Mouse (Mus musculus): ENCODE data around the gene Slc44a4. TPM values are rescaled to one million over a fixed set of nuclear protein-coding genes. Genes with fewer than 3 reads are reported as not detected.
"Not testable (repeated sequence)": the region's sequence is repeated elsewhere in the genome, so short reads cannot be mapped to it uniquely, and the experiment has no call there.

Slc44a4 gene
- total RNA-seq, 2 experiments from 2014 or later, result not detected

GRCm38 (mm10) chr17:34898160-34898586 lies 16.1 kb upstream of the Slc44a4 start, which contains the start of the genes C2 and Ehmt2:
Gene C2, minus strand, starts transcription at chr17:34898265.
Gene Ehmt2, plus strand, starts transcription at chr17:34898469.
- peak; percentile 60 for ATAC-seq (replicated peaks; ENCODE audit: low FRiP score, poor library complexity, severe bottlenecking)

- no peak for ATAC-seq (replicated peaks; ENCODE audit: low FRiP score, poor library complexity, severe bottlenecking)
Measured at GRCm38 (mm10) chr17:34898706-34899052, 15.6 kb upstream of the Slc44a4 start.

- no peak for ATAC-seq (replicated peaks; ENCODE audit: low FRiP score, poor library complexity, severe bottlenecking)
Measured at GRCm38 (mm10) chr17:34899053-34899889, 15.0 kb upstream of the Slc44a4 start.

- no peak for ATAC-seq (replicated peaks; ENCODE audit: low FRiP score, poor library complexity, severe bottlenecking)
Measured at GRCm38 (mm10) chr17:34899890-34900243, 14.4 kb upstream of the Slc44a4 start.

- ATAC-seq (replicated peaks; ENCODE audit: low FRiP score, poor library complexity, severe bottlenecking), result not testable (repeated sequence)
Measured at GRCm38 (mm10) chr17:34900826-34901225, 13.4 kb upstream of the Slc44a4 start.

GRCm38 (mm10) chr17:34901948-34902347 lies 12.3 kb upstream of the Slc44a4 start:
- not testable (repeated sequence) for ATAC-seq (replicated peaks; ENCODE audit: low FRiP score, poor library complexity, severe bottlenecking)

- no peak for ATAC-seq (replicated peaks; ENCODE audit: low FRiP score, poor library complexity, severe bottlenecking)
Measured at GRCm38 (mm10) chr17:34902895-34903294, 11.4 kb upstream of the Slc44a4 start.

GRCm38 (mm10) chr17:34910982-34911381 lies 3.3 kb upstream of the Slc44a4 start:
- ATAC-seq (replicated peaks; ENCODE audit: low FRiP score, poor library complexity, severe bottlenecking), result no peak

GRCm38 (mm10) chr17:34911945-34912351 lies 2.3 kb upstream of the Slc44a4 start:
- ATAC-seq (replicated peaks; ENCODE audit: low FRiP score, poor library complexity, severe bottlenecking), result peak; percentile 83

GRCm38 (mm10) chr17:34915410-34915831 lies 1.2 kb downstream of the Slc44a4 start:
- ATAC-seq (replicated peaks; ENCODE audit: low FRiP score, poor library complexity, severe bottlenecking), result no peak

GRCm38 (mm10) chr17:34916316-34916715 lies 2.0 kb downstream of the Slc44a4 start:
- no peak for ATAC-seq (replicated peaks; ENCODE audit: low FRiP score, poor library complexity, severe bottlenecking)

- no peak for ATAC-seq (replicated peaks; ENCODE audit: low FRiP score, poor library complexity, severe bottlenecking)
Measured at GRCm38 (mm10) chr17:34917188-34917587, 2.9 kb downstream of the Slc44a4 start.

GRCm38 (mm10) chr17:34922939-34923338 lies 8.7 kb downstream of the Slc44a4 start:
- no peak for ATAC-seq (replicated peaks; ENCODE audit: low FRiP score, poor library complexity, severe bottlenecking)

- ATAC-seq (replicated peaks; ENCODE audit: low FRiP score, poor library complexity, severe bottlenecking), result no peak
Measured at GRCm38 (mm10) chr17:34924258-34924657, 10.0 kb downstream of the Slc44a4 start.

- ATAC-seq (replicated peaks; ENCODE audit: low FRiP score, poor library complexity, severe bottlenecking), result no peak
Measured at GRCm38 (mm10) chr17:34927306-34928019, 13.2 kb downstream of the Slc44a4 start.

- no peak for ATAC-seq (replicated peaks; ENCODE audit: low FRiP score, poor library complexity, severe bottlenecking)
Measured at GRCm38 (mm10) chr17:34928841-34929240, 14.6 kb downstream of the Slc44a4 start.

GRCm38 (mm10) chr17:34931061-34931734 lies 16.9 kb downstream of the Slc44a4 start, which contains the start of gene Neu1:
Gene Neu1, plus strand, starts transcription at chr17:34931253.
- peak; percentile 89 for ATAC-seq (replicated peaks; ENCODE audit: low FRiP score, poor library complexity, severe bottlenecking)

GRCm38 (mm10) chr17:34931735-34932098 lies 17.5 kb downstream of the Slc44a4 start:
- no peak for ATAC-seq (replicated peaks; ENCODE audit: low FRiP score, poor library complexity, severe bottlenecking)

GRCm38 (mm10) chr17:34932287-34932686 lies 18.0 kb downstream of the Slc44a4 start:
- ATAC-seq (replicated peaks; ENCODE audit: low FRiP score, poor library complexity, severe bottlenecking), result no peak

GRCm38 (mm10) chr17:34934031-34934430 lies 19.8 kb downstream of the Slc44a4 start:
- no peak for ATAC-seq (replicated peaks; ENCODE audit: low FRiP score, poor library complexity, severe bottlenecking)
